Mouse (Mus musculus) left cerebral cortex, postnatal 14 days (tissue): ENCODE data around the gene Myo9a. TPM values are rescaled to one million over a fixed set of nuclear protein-coding genes. Genes with fewer than 3 reads are reported as not detected.

Source experiments
- DNase-seq, 2 experiments: peaks; one replicate each; pipeline ENCODE4 v3.0.0; 2021 to 2022; ENCODE audit warnings: low spot score in 2 of 2, mixed read lengths in 1 of 2
- intact Hi-C: fragments of 180-260 bp; cut with DNase I; formaldehyde crosslinking; loops from one replicate; pipeline ENCODE4 v1.15.1; 2025
- long read RNA-seq, 2 experiments: library from polyadenylated mRNA; stranded (forward); transcript quantifications; one replicate each; pipeline ENCODE4 v2.0.0; 2021
- total RNA-seq, 2 experiments: library from RNA; stranded (reverse); gene quantifications; 2 replicates each; pipeline ENCODE4 v1.2.3; 2021

The Myo9a gene
- 10 to 100 TPM; 70.3 to 72.8 TPM for total RNA-seq
- long read RNA-seq, experiment 1, partial matches to known transcripts, result 4 of 12 reads
- long read RNA-seq, experiment 1, other reads (novel, unspliced or antisense), result 8 of 12 reads
- long read RNA-seq, experiment 2, partial matches to known transcripts, result 2 of 4 reads
- long read RNA-seq, experiment 2, other reads (novel, unspliced or antisense), result 2 of 4 reads

DNA sequence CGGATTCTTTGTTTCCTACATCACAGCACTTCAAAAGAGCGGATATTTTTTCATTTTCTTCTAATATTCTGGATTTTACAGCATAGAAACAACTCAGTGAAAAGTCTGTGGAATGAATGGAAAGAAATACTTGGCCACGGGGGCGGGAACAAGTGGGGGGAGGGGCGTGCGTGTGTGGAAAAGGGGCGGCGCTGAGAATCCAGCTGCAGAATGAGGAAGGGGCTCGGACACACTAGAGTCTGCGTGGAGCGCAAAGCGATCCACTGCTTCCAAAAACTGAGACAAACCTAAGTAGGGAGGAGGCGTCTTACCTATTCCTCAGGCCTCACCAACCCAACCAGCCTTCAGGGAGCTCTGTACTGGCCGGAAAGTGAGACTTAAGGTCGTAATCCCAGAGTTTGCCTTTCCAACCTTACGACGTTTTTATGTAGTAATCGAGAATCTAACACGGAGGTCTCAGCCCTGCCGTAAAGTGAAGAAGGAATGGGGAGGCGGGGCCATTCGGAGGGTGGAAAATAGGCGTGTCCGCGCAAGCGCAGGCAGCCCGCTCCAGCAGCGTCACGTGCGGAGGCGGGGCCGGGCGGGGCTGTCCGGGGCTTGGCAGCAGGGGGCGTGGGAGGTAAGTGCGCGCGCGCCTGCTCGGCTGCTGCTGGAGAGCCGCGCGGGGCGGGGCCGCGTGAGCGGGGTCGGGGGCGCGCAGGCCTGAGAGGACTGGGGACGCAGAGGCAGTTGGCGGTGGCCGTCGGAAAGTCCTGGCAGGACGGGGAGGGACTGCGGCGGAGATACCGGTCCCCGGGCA, at the start of gene Myo9a, which contains the start of gene Senp8:
Myo9a (plus strand) TSS at position 630 of the 799 bp plus-strand sequence.
Senp8 (minus strand) TSS at position 444 of the 799 bp plus-strand sequence.
- peak; percentile 99 for DNase-seq
- intact Hi-C loops, result loop anchor here (5.0 kb wide), 1 partner anchor 58 kb away; no protein-coding TSS in a partner anchor

DNA sequence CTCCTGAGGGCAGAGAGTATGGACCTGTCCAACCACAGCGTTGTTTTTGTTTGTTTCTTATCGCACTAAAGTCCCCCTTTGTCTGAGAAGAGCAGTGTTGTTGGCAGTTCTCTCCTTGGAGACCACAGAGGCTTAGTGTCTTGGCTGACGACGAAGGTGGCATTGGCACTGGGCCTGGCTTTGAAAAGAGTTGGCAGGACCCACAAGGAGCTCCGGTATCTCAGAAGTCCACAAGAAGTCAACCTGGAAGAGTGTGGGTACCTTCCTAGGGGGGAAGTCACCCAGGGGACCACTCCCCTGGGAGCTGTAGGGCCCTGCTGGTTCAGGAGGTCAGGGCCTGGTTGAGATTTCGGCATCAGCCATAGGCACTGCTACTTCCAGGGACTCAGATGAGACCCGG, 49.6 kb upstream of the Myo9a start:
- intact Hi-C loops, result no loop called here
- DNase-seq, result no peak

DNA sequence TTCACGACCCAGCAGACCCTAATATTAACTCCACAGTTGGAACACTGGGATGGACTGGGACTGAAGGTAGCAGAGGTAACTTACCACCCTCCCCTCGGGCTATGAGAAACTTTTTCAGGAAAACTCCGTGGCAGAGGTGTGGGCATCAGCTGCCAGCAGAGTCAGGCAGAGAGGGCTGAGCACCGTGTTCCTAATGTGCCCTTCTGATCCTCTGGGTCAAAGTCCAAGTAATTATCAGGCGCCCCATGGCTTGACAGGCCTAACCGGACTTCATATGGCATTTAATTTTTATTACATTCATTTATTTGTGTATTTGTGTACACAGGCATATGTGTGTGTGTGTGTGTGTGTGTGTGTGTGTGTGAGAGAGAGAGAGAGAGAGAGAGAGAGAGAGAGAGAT, 47.6 kb upstream of the Myo9a start:
- intact Hi-C loops, result no loop called here
- no peak for DNase-seq

DNA sequence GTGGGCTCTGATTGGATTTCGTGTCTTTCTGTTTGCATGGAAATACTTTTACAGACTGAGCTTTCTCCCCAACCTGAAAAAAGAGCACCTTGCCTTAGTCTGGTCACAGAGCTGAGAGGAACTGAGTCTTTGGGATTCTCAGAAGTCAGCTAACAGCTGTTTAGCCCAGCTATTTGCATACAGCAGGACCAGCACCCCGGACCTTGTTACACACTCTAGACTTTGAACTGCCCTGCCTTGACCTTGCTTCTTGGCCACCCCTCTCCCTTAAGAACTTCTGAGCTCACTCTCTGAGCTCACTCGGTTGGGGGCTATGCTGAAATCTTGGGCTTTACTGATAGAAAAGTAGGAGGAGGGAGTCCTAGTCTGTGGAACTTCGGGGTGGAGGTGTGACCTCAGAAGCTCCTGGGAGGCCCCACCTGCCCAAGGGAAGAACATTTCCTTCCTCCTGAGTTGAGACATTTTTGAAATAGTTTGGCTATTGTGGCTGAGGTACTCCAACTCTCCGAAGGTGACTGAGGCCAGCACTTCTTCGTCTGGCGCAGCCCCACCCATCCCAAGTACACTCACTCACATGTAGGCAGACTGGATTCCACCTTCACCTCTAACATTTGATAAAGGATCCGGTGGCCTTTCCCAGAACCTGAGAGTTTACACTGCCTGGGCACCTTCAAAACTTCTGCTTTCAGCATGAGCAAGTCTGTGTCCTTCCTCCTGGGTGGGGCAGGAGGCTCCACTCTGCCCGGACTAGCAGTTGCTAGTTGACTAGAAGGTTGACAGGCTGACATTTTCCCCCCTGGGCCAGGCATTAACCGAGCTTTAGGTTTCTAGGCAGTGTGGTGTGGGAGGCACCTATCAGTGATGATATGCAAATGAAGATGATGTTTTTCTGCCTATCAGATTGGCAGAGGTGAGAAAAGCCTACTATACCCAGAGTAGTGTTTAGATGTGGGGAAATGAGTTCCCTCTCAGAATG, 43.6 kb upstream of the Myo9a start:
- DNase-seq, result no peak
- intact Hi-C loops, result no loop called here

DNA sequence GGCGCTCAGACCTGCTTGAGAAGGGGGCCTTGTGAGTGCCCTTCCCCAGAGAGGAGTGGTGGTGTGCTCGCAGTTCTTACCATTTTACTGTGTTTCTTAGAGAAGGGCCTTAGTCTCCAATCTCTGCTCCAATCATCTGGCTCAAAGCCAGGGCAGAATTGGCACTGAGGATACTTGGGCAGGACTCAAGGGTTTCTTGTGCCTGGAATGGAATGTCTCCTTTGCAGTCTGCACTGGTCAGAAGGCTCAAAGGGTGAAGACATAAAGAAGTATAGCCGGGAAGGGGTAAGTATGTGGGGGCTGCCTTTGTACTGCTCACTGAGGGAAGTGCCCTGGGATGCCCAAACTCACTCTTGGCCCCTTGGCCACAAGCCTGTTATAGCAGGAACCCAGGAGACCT, 41.5 kb upstream of the Myo9a start:
- intact Hi-C loops, result no loop called here
- no peak for DNase-seq

DNA sequence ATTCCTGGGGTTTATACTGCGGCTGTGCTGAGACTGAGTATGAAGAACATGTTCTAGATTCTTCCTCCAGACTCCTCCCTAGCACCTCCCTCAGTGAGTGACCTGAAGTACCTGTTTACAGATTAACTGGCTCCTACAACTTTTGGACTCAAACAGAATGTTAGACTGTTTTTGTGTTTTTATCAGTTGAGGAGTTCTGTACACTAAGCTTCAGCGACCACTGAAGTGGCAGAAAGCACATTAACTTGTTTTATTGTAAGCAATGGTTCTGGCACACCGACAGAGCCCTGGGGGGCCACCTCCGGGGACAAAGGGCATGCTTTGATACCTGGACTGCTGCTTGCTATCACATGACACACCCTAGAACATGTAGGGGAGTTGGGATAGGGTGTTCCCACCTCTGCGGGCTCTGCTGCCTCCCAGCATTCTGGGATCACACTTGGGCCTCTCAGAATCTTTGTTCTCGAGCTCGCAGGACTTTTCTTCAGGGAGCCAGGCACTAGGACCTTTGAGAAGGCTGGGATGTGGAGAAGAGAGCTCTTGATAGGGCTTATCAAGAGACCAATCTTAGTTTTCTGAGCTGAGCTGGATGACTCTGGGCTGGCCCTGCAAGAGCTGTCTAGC, 34.3 kb upstream of the Myo9a start:
- intact Hi-C loops, result no loop called here
- no peak for DNase-seq

DNA sequence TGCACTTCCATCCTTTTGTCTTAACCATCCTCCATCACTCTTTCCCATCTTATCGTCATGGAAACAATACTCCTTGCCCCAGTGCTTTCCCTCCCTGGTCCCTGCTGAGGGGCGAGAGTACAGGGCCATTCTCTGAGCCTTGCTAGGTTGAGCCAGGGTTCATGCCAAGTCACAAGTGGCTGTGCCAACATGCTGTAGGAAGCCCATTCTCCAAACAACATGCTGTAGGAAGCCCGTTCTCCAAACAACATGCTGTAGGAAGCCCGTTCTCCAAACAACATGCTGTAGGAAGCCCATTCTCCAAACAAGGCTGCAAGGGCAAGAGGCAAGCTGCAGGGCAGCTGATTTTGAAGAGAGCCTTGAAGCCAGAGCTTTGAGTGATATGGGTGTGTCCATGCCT, 32.5 kb upstream of the Myo9a start:
- DNase-seq, result no peak
- intact Hi-C loops, result no loop called here

DNA sequence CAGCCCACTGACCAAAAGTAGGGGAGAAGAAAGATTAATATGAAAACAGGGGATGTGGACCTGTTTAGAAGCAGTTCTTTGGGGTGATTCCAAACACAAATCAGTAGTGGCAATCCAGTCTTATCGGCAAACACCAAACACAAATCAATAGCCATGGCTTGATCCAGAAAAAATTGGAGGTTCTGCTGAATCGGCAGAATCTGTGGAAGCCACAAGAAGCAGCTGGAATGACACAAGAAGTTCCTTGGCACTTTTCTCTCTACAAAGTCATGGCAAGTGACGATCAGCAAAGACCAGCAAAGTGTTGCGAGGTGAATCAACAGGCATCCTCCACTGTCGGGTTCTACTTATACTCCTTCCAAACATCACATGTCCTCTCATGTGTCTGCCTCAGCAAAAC, 29.6 kb upstream of the Myo9a start:
- intact Hi-C loops, result loop anchor here (5.0 to 10.0 kb wide), 2 partner anchors 244 to 516 kb away; partner anchors contain the start of gene Nr2e3
- DNase-seq, result no peak

DNA sequence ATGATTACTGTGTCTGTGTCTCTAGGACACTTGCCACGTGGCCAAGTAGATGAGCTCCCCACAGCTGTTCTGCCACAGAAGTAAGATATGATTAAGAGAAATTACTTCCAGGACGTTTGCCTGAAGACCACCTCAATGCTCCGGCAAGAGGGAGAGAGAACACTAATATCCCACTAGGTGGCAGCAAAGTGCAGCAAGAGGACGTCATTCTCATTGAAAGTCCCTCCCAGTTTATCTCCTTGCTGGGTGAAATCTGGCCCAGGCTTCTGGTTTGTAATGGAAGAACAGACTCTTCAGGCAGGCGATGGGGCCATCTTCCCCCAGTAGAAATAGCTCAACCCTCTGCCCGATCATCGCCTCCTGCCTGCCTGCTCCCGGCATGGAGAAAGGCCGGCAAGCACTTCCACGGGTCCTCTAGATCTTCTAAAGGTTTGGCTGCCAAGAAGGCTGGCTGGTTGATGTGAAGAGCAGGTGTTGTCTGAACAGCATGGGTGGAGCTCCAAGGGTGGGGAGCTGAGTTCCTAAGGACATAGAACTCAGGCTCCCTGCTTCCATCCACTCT, 27.5 kb upstream of the Myo9a start:
- intact Hi-C loops, result loop anchor here (5.0 to 10.0 kb wide), 2 partner anchors 242 to 514 kb away; partner anchors contain the start of gene Nr2e3
- DNase-seq, result peak; percentile 80 to 88

DNA sequence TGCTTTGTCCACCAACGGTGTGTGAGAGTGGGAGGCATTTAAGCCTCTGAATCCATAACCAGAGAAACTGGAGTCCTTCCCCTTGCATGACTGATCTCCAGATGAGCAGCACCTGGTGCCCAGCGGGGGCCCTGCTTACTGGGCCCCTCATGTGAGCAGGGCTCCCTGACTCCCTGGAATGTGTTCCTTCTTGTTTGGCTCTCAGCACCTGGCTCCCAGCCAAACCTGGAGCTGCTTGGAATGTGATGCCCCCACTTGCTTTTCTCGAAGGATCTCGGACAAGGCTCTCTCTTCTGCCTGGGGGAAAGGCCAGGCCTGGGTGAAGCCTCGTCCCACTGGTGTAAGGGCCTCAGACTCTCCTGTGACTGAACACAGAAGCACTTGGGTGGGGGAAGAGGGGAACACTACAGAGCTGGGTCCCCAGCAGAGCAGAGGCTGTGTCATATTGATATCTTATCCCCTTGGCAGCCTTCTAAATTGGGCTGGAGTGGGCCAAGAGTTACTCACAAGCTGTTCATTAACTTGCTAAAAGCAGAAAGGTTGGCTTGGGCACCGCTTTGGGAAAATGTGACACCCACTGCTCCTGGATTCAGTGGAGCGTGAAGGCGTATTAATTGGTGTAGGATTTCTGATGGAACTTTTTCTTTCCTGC, 26.8 kb upstream of the Myo9a start:
- intact Hi-C loops, result loop anchor here (5.0 to 10.0 kb wide), 2 partner anchors 241 to 513 kb away; partner anchors contain the start of gene Nr2e3
- DNase-seq, result peak; percentile 39 to 41

DNA sequence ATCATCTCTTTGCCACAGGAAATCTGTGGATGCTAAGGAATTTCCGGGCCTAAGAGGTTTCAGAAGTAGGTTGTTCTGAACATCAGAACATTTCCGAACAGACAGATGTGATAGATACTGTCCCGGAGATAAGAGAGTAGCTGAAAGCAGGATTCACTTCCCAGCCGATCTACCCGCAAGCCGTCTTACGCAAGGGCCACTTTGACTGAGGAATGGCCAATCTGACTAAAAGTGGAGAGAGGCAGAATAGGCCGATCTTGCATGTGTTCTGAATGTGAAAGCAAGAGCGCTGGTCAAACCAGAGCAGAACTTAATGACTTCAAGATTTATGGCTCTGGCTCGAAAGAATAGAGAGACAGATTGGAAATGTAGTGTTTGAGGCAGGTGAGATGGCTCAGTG, 25.2 kb upstream of the Myo9a start:
- intact Hi-C loops, result loop anchor here (10.0 kb wide), 1 partner anchor 239 kb away; the partner anchor contains the start of gene Nr2e3
- no peak for DNase-seq

DNA sequence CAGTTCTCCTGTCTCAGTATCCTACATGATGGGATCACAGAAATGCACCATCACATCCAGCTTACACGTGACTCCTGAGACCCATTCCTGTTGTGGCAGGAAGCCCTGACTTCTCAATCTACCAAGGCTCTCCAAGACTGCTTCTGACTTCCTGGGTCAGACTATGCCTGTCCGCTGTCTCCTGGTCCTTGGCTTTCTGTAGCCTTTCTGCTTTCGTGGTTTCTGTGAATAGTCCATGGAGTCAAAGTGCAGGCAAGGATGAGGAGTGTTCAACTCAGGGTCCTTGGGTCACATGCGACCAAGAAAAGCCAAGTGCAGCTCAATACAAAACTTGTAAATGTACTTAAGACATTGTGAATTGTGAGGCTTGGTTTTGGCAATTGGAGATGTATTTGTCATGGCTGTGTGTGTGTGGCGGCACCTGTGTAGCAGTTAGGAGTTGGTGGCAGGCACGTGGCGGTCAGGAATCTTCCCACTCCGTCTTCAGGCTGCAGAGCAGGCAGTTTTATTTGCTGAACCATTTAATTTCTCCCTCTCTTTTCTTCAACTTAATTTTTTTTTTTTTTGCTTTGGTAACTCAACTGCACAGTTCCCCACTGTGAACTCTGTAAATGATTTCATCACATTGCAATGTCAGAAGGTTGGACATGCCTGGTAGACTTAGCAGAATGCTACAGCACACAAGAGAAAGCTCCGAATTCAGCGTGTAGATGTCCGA, 23.0 kb upstream of the Myo9a start:
- DNase-seq, result no peak
- intact Hi-C loops, result loop anchor here (10.0 kb wide), 1 partner anchor 237 kb away; the partner anchor contains the start of gene Nr2e3

DNA sequence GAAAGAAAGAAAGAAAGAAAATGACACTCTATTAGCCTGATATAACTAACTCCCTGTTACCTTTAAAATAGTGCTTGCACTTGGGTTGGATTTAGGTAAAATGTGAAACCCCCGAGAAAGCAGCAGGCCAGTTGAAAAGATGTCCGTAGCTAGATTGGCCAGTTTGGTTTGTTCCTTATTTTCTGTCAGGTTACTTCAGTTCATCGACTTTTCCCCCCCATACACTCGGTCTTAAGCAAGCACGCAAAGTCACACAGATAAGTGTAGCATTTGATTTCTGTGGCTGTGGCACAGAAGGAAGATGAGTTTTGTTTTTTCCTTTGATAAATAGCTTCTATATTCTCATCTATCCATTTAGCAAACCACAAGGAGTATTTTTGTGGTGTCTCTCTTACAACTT, 19.6 kb upstream of the Myo9a start:
- intact Hi-C loops, result no loop called here
- DNase-seq, result no peak

DNA sequence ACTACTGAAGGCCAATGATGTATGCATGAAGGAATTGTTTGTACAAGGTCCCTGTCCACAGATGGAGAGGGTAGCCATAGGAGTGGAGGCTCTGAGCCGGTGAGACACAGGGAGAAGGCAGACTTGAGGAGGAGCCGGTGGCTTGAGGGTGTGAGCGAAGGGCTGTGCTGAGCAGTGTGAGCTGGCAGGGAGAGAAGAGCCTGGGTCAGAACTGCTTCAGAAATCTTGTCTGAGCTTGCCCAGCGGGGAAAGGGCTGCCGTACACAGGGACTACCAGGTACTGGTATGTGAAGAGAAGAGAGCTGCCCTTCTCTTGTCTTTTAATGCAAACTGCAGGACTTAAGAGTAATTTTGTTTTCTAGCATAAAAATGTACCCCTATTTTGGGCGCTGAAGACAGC, 17.6 kb upstream of the Myo9a start:
- DNase-seq, result no peak
- intact Hi-C loops, result no loop called here

DNA sequence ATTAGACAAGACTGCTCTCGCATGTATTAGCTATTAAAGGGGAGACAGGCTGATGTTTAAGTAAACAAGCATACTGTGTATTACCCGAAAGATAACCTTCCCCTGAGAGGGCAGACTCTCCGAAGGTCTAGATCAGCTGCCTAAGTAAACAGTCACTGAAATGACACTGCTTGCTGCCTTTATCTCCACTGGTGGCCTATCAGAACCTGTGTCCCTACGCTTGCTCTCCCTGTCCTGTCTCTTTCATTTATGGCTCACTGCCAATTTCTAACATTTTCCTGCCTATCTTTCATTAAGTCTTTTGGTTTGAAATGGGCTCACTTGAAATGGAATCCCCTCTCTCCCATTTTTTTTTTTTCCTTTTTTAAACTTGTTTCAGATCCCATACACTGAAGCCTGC, 15.3 kb upstream of the Myo9a start:
- intact Hi-C loops, result no loop called here
- DNase-seq, result no peak

DNA sequence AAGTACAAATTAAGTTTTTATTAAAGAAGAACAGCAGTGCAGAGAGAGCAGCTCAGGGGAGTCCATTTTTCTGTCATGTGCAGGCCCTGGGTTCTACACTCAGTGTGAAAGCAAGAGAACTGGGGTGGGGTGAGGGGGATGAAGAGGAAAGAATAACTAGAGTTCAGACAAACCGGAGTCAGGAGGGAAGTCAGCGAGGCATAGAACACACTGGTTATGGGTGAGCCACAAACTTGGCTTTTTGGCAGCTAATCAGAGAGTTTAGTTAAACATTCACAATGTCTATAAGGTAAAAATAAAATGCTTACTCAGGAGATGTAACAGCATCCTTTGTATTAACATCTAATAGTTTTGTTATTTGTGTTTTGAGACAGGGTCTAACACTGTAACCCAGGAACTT, 10.1 kb upstream of the Myo9a start:
- intact Hi-C loops, result no loop called here
- DNase-seq, result no peak

DNA sequence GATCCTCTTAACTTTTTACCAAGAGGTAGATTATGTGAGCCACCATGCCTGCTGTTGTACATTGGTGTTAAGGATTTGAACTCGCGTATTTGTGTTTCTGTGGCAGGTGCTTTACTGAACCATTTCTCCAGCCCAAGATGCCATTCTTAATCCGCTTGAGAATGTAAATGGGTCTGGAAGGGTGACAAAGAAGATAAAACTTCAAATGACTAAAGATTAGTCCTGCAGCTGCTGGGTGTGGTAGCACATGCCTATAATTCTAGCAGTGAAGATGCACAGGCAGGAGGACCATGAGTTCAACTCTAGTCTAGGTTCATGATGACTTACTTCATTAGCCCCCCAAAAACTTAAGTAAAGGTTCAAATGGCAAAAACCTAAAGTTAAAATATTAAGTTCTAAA, 6.8 kb upstream of the Myo9a start:
- no peak for DNase-seq
- intact Hi-C loops, result no loop called here

DNA sequence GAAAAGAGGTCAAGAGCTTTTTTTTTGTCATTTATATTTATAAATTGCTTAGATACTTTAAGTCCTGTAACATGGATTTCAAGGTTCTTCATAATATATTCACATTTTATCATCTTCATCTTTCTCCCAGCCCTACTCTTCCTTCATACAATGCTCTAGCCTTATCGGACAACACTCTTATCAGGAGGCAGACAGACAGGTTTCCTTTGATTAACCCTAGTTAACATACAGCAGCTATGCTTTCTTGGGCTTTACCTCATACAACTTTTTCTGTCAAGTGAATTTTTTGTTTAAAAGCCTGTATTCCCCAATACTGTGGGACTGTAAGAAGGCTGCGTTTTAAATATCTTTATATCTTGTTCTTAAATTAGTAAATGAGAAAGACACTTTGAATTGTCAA, 2.3 kb upstream of the Myo9a start:
- intact Hi-C loops, result no loop called here
- DNase-seq, result no peak
